Mouse (Mus musculus): ENCODE results near the gene Tesk1. TPM values are rescaled to one million over a fixed set of nuclear protein-coding genes. Genes with fewer than 3 reads are reported as not detected.

Tesk1 gene
- 6.0 and 6.3 TPM in 2 replicates for polyA plus RNA-seq (2015; fragmentation: Nextera tagmentation; extraction: Ambion mirVana)

- peak; percentile 6 for ATAC-seq
- WGBS, result 26% methylated on average over 4 of the region's 4 CpGs
- peaks cover 23% of the 10 kb centered on the region for H3K36me3 ChIP-seq (ENCODE audit: poor library complexity, severe bottlenecking)
- no peaks in the 10 kb centered on the region for H3K27me3 ChIP-seq
- peak within 1 kb of the TSS; percentile 79 for H3K4me2 ChIP-seq
- H3K4me3 ChIP-seq, result peak within 1 kb of the TSS; percentile 88
- H3K9me3 ChIP-seq (replicated peaks), result no peaks in the 10 kb centered on the region
- peak within 1 kb of the TSS; percentile 98 for H3K9ac ChIP-seq
- H3K4me1 ChIP-seq, result peaks cover 16% of the 10 kb centered on the region
- H3K27ac ChIP-seq, result peak within 1 kb of the TSS; percentile 95
Observed at GRCm38 (mm10) chr4:43441639-43442038, at the start of gene Tesk1. Gene Tesk1, plus strand, starts transcription at chr4:43441939.

DNA sequence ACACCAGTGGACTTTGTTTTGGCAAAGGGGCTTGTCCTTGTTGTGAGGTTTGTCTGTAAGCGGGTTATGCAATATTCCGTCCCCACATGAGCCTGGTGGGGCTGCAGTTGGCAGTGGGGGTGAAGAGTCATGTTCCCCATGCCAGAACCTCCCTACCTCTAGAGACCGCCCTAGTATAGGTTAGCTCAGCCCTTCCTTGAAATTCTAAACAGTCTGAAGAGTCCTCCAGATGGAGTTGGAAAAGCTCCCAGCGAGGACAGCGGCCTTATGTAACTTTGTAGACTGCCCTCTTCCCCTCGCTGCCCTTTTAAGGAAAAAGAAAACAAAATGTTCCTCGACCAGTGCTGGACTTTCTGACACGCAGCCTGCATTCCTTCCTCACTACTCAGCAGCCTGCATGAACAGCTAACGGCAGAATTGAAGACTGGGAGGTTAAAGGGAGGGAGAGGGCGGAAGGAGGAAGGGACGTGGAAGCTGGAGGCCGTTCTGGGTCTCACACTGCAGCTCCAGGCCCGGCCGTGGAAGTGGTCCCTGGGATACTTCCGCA is 47.3 kb upstream of the Tesk1 start:
- no peaks in the 10 kb centered on the region for H3K27me3 ChIP-seq
- no peak overlapping the region for H3K4me2 ChIP-seq
- no peak overlapping the region for H3K27ac ChIP-seq
- no peak overlapping the region for H3K9ac ChIP-seq
- WGBS, result 76% methylated on average over 15 of the region's 15 CpGs
- H3K4me3 ChIP-seq, result no peak overlapping the region
- H3K36me3 ChIP-seq (ENCODE audit: poor library complexity, severe bottlenecking), result no peaks in the 10 kb centered on the region
- peaks cover 13% of the 10 kb centered on the region for H3K4me1 ChIP-seq
- no peak for ATAC-seq
- H3K9me3 ChIP-seq (replicated peaks), result no peaks in the 10 kb centered on the region

DNA sequence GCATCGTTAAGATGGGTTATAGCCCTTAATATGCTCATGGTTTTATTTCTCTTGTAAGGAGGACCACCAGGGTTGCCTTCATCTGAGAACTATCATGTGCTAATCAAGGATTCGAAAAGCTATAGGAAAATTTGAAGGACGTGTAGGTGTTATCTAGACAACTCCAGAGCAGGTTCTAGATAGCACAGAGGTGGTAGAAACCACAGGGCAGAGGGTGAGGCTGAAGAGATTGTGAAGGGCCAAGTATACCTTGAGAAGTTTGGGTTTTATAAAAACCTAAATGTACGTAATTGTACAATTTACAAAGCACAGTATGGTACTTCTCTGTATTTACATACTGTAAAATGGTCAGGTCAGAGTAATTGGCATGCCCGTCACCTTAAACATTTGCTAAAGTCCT is 46.6 kb upstream of the Tesk1 start:
- no peaks in the 10 kb centered on the region for H3K9me3 ChIP-seq (replicated peaks)
- H3K27me3 ChIP-seq, result no peaks in the 10 kb centered on the region
- H3K4me1 ChIP-seq, result peaks cover 13% of the 10 kb centered on the region
- no peak overlapping the region for H3K4me3 ChIP-seq
- no peaks in the 10 kb centered on the region for H3K36me3 ChIP-seq (ENCODE audit: poor library complexity, severe bottlenecking)
- H3K4me2 ChIP-seq, result no peak overlapping the region
- no peak overlapping the region for H3K9ac ChIP-seq
- no peak overlapping the region for H3K27ac ChIP-seq
- WGBS, result 87% methylated on average over 5 of the region's 5 CpGs
- no peak for ATAC-seq

DNA sequence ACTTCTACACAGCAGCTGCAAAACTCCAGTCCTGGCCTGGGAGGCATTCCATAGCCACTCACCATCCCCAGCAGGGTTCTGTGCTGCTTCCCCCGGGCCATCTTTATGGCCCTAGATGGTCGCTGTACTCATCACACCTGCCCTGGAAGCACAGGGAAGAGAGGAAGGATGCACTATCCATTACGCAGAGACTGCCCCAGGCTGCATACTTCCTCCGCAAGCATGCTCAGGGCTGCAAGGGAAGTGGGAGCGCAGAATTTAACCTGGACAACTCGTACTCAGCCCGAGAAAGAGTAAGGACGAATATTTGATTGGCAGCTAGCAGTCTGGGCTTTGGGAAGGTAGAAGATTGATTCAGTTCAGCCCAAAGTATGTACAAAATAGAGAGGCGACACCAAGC is 45.9 kb upstream of the Tesk1 start:
- Histone ChIP-seq H3K27ac (no peak overlapping the region), H3K36me3 (ENCODE audit: poor library complexity, severe bottlenecking) (no peaks in the 10 kb centered on the region), H3K4me3 (no peak overlapping the region), H3K4me2 (no peak overlapping the region), H3K4me1 (peaks cover 14% of the 10 kb centered on the region), H3K9me3 (replicated peaks) (no peaks in the 10 kb centered on the region), H3K27me3 (no peaks in the 10 kb centered on the region), H3K9ac (no peak overlapping the region)
- ATAC-seq, result no peak
- WGBS, result 77% methylated on average over 9 of the region's 9 CpGs

- Histone ChIP-seq H3K9ac (no peak overlapping the region), H3K36me3 (ENCODE audit: poor library complexity, severe bottlenecking) (no peaks in the 10 kb centered on the region), H3K27ac (no peak overlapping the region), H3K27me3 (no peaks in the 10 kb centered on the region), H3K4me1 (peaks cover 19% of the 10 kb centered on the region), H3K4me2 (no peak overlapping the region), H3K4me3 (no peak overlapping the region), H3K9me3 (replicated peaks) (no peaks in the 10 kb centered on the region)
- no peak for ATAC-seq
- WGBS, result 86% methylated on average over 5 of the region's 5 CpGs
Observed at GRCm38 (mm10) chr4:43396381-43396780, 45.4 kb upstream of the Tesk1 start.

- Histone ChIP-seq H3K36me3 (ENCODE audit: poor library complexity, severe bottlenecking) (no peaks in the 10 kb centered on the region), H3K4me1 (peaks cover 20% of the 10 kb centered on the region), H3K27ac (no peak overlapping the region), H3K27me3 (no peaks in the 10 kb centered on the region), H3K9me3 (replicated peaks) (no peaks in the 10 kb centered on the region), H3K4me2 (no peak overlapping the region), H3K4me3 (no peak overlapping the region), H3K9ac (no peak overlapping the region; the same call in 1 of the 2 replicates)
- 55% methylated on average over 4 of the region's 4 CpGs for WGBS
- no peak for ATAC-seq
Observed at GRCm38 (mm10) chr4:43398014-43398413, 43.7 kb upstream of the Tesk1 start.

GRCm38 (mm10) chr4:43398829-43399331 is 42.9 kb upstream of the Tesk1 start:
- 60% methylated on average over 17 of the region's 17 CpGs for WGBS
- no peak overlapping the region for H3K4me3 ChIP-seq
- H3K27ac ChIP-seq, result no peak overlapping the region
- peaks cover 20% of the 10 kb centered on the region for H3K4me1 ChIP-seq
- ATAC-seq, result 0 out of 2 replicates have a peak, but pooled peaks have one; percentile 19
- no peaks in the 10 kb centered on the region for H3K27me3 ChIP-seq
- H3K9ac ChIP-seq, result no peak overlapping the region
- no peak overlapping the region for H3K4me2 ChIP-seq
- no peaks in the 10 kb centered on the region for H3K9me3 ChIP-seq (replicated peaks)
- H3K36me3 ChIP-seq (ENCODE audit: poor library complexity, severe bottlenecking), result no peaks in the 10 kb centered on the region

DNA sequence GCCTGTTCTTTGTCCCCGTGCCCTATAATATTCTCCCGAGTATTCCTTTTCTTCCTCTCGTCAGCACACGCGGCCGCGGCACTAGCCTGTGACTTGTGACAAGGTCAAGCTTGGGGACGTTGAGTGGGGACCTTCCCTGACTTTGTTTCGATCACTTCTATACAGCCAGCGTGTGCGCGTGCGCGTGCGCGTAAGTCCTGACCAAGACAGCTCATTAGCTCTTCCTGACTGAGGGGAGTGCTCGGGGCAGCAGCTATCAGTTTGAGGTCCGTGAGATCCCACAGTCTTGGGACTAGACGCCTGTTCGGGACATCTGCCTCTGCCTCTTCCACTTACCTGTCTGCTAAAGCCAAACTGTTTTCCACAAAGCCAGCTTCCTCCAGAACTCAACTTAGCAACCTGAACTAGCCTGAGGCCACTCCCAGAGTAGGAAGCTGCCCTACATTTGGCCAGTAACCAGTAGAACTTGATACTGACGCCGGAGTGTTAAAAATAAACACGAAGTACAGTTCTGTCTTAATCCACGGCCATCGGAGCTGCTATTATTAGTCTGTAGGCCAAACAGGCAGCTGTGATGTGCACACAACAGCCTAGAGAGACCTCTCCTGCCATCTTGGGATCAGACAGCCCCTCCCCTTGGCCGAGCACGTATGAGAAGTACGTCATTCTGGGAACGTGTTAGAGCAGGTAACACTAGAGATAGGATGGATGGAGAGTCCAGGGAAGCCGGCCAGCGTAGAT is 42.2 kb upstream of the Tesk1 start:
- Histone ChIP-seq H3K27me3 (no peaks in the 10 kb centered on the region), H3K9me3 (replicated peaks) (no peaks in the 10 kb centered on the region), H3K4me2 (no peak overlapping the region), H3K9ac (no peak overlapping the region), H3K4me1 (peaks cover 20% of the 10 kb centered on the region), H3K36me3 (ENCODE audit: poor library complexity, severe bottlenecking) (no peaks in the 10 kb centered on the region), H3K27ac (no peak overlapping the region), H3K4me3 (no peak overlapping the region)
- whole genome bisulfite sequencing, result 83% methylated on average over 31 of the region's 31 CpGs
- ATAC-seq, result no peak

- no peak overlapping the region for H3K9ac ChIP-seq
- H3K36me3 ChIP-seq (ENCODE audit: poor library complexity, severe bottlenecking), result no peaks in the 10 kb centered on the region
- no peak overlapping the region for H3K4me3 ChIP-seq
- WGBS, result 18% methylated on average over 10 of the region's 10 CpGs
- no peaks in the 10 kb centered on the region for H3K27me3 ChIP-seq
- H3K9me3 ChIP-seq (replicated peaks), result no peaks in the 10 kb centered on the region
- no peak overlapping the region for H3K27ac ChIP-seq
- no peak overlapping the region for H3K4me2 ChIP-seq
- peak; percentile 39; the same call in 1 of the 2 replicates for ATAC-seq
- H3K4me1 ChIP-seq, result peaks cover 24% of the 10 kb centered on the region
Observed at GRCm38 (mm10) chr4:43400976-43401375, 40.8 kb upstream of the Tesk1 start.

- WGBS, result 84% methylated on average over 10 of the region's 10 CpGs
- ATAC-seq, result no peak
- H3K9ac ChIP-seq, result no peak overlapping the region
Observed at GRCm38 (mm10) chr4:43401486-43401885, 40.3 kb upstream of the Tesk1 start.

DNA sequence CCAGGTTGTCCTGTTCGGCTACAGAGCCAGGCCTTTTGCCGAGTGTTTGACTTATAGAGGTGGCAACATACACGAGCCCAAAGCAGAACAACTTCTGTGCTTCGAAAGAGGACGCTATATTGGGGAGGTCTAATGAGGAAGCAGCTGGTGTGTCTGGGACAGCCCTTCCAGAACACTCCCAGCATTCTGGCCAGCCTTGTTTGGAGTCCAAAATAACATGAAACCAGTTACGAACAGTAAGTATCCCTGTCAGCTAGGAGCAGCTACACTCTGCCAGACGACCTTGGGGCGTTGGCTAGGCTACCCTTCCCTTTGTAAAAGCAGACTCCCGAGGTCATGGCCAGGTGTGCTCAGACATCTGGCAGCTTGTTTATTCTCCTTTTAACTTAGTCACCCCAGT is 39.5 kb upstream of the Tesk1 start:
- Histone ChIP-seq H3K9me3 (replicated peaks) (no peaks in the 10 kb centered on the region), H3K27me3 (no peaks in the 10 kb centered on the region), H3K4me2 (no peak overlapping the region), H3K9ac (no peak overlapping the region), H3K36me3 (ENCODE audit: poor library complexity, severe bottlenecking) (no peaks in the 10 kb centered on the region), H3K4me1 (peaks cover 31% of the 10 kb centered on the region), H3K4me3 (no peak overlapping the region), H3K27ac (no peak overlapping the region)
- 86% methylated on average over 9 of the region's 9 CpGs for WGBS
- ATAC-seq, result no peak

More at GRCm38 (mm10) chr4:43401486-43401885, 40.3 kb upstream of the Tesk1 start:
- Histone ChIP-seq H3K36me3 (ENCODE audit: poor library complexity, severe bottlenecking) (no peaks in the 10 kb centered on the region), H3K27me3 (no peaks in the 10 kb centered on the region), H3K27ac (no peak overlapping the region), H3K4me3 (no peak overlapping the region), H3K9me3 (replicated peaks) (no peaks in the 10 kb centered on the region), H3K4me1 (peaks cover 27% of the 10 kb centered on the region), H3K4me2 (no peak overlapping the region)

- H3K4me3 ChIP-seq, result no peak overlapping the region
Observed at GRCm38 (mm10) chr4:43404697-43405096, 37.0 kb upstream of the Tesk1 start.

More at GRCm38 (mm10) chr4:43404697-43405096, 37.0 kb upstream of the Tesk1 start:
- H3K9me3 ChIP-seq (replicated peaks), result no peaks in the 10 kb centered on the region
- H3K9ac ChIP-seq, result no peak overlapping the region
- no peaks in the 10 kb centered on the region for H3K27me3 ChIP-seq
- 92% methylated on average over 10 of the region's 10 CpGs for WGBS
- no peaks in the 10 kb centered on the region for H3K36me3 ChIP-seq (ENCODE audit: poor library complexity, severe bottlenecking)
- no peak overlapping the region for H3K4me2 ChIP-seq
- ATAC-seq, result no peak
- peaks cover 35% of the 10 kb centered on the region for H3K4me1 ChIP-seq
- H3K27ac ChIP-seq, result no peak overlapping the region

All from forebrain, embryonic 13.5 days (tissue).